Mouse (Mus musculus): ENCODE measurements around the gene Cadps2.

The Cadps2 gene

GRCm38 (mm10) chr6:23252196-23253135 lies 586.8 kb downstream of the Cadps2 start:
- ATAC-seq (ENCODE audit: low TSS enrichment) = no peak

- no peak for ATAC-seq (ENCODE audit: low TSS enrichment)
Observed at GRCm38 (mm10) chr6:23251431-23251830, 587.8 kb downstream of the Cadps2 start.

- ATAC-seq (ENCODE audit: low TSS enrichment) = no peak
Observed at GRCm38 (mm10) chr6:23250288-23250955, 588.8 kb downstream of the Cadps2 start.

GRCm38 (mm10) chr6:23249616-23250287 lies 589.5 kb downstream of the Cadps2 start:
- ATAC-seq (ENCODE audit: low TSS enrichment) = peak; percentile 41

- no peak for ATAC-seq (ENCODE audit: low TSS enrichment)
Observed at GRCm38 (mm10) chr6:23249053-23249401, 590.2 kb downstream of the Cadps2 start.

- no peak for ATAC-seq (ENCODE audit: low TSS enrichment)
Observed at GRCm38 (mm10) chr6:23248313-23249052, 590.7 kb downstream of the Cadps2 start, which contains the start of gene Fezf1. Gene Fezf1 (minus strand): TSS chr6:23248362.

- no peak for ATAC-seq (ENCODE audit: low TSS enrichment)
Observed at GRCm38 (mm10) chr6:23247512-23248312, 591.5 kb downstream of the Cadps2 start.

- no peak for ATAC-seq (ENCODE audit: low TSS enrichment)
Observed at GRCm38 (mm10) chr6:23246790-23247511, 592.3 kb downstream of the Cadps2 start.

GRCm38 (mm10) chr6:23246061-23246789 lies 593.0 kb downstream of the Cadps2 start:
- ATAC-seq (ENCODE audit: low TSS enrichment) = no peak

- ATAC-seq (ENCODE audit: low TSS enrichment) = no peak
Observed at GRCm38 (mm10) chr6:23245545-23246011, 593.6 kb downstream of the Cadps2 start.

- ATAC-seq (ENCODE audit: low TSS enrichment) = no peak
Observed at GRCm38 (mm10) chr6:23245121-23245520, 594.1 kb downstream of the Cadps2 start.

GRCm38 (mm10) chr6:23243821-23244760 lies 595.1 kb downstream of the Cadps2 start:
- no peak for ATAC-seq (ENCODE audit: low TSS enrichment)

Measured in frontal cortex, adult (tissue).